Mouse (Mus musculus) embryo, embryonic 10.5 days (tissue): Measurements from ENCODE around the gene Ubl7.

Source experiments
- DNase-seq: peaks from one replicate; pipeline ENCODE4 v3.0.0-alpha.2; 2015; ENCODE audit warnings: low spot score

Ubl7 gene

GRCm38 (mm10) chr9:57948333-57948931 is 37.7 kb downstream of the Ubl7 start:
- DNase-seq = no peak

- no peak for DNase-seq
Measured at GRCm38 (mm10) chr9:57949102-57949704, 38.4 kb downstream of the Ubl7 start.

- DNase-seq = no peak
Measured at GRCm38 (mm10) chr9:57949879-57950278, 39.1 kb downstream of the Ubl7 start.

- no peak for DNase-seq
Measured at GRCm38 (mm10) chr9:57950519-57950918, 39.7 kb downstream of the Ubl7 start.

GRCm38 (mm10) chr9:57951993-57952392 is 41.2 kb downstream of the Ubl7 start:
- DNase-seq = no peak

- DNase-seq = no peak
Measured at GRCm38 (mm10) chr9:57954962-57955744, 44.4 kb downstream of the Ubl7 start.

- no peak for DNase-seq
Measured at GRCm38 (mm10) chr9:57955764-57956163, 45.0 kb downstream of the Ubl7 start.

- DNase-seq = no peak
Measured at GRCm38 (mm10) chr9:57956196-57956837, 45.5 kb downstream of the Ubl7 start.

GRCm38 (mm10) chr9:57956838-57957236 is 46.1 kb downstream of the Ubl7 start:
- no peak for DNase-seq

- DNase-seq = no peak
Measured at GRCm38 (mm10) chr9:57958615-57959014, 47.8 kb downstream of the Ubl7 start.

GRCm38 (mm10) chr9:57959399-57959798 is 48.6 kb downstream of the Ubl7 start:
- DNase-seq = no peak

- DNase-seq = no peak
Measured at GRCm38 (mm10) chr9:57959886-57960866, 49.4 kb downstream of the Ubl7 start.

- DNase-seq = no peak
Measured at GRCm38 (mm10) chr9:57961226-57961625, 50.4 kb downstream of the Ubl7 start.

GRCm38 (mm10) chr9:57961863-57962778 is 51.3 kb downstream of the Ubl7 start:
- no peak for DNase-seq

- no peak for DNase-seq
Measured at GRCm38 (mm10) chr9:57963249-57963997, 52.6 kb downstream of the Ubl7 start.

GRCm38 (mm10) chr9:57963998-57964395 is 53.2 kb downstream of the Ubl7 start:
- no peak for DNase-seq

GRCm38 (mm10) chr9:57964528-57965250 is 53.9 kb downstream of the Ubl7 start:
- no peak for DNase-seq

- no peak for DNase-seq
Measured at GRCm38 (mm10) chr9:57965281-57966185, 54.8 kb downstream of the Ubl7 start.
